Mouse (Mus musculus) embryo, embryonic 9.5 days (tissue): ENCODE results near the gene Hs6st3.

ENCODE experiments used
- DNase-seq: peaks from one replicate; pipeline ENCODE4 v3.0.0-alpha.2; 2017; ENCODE audit errors: extremely low spot score

Hs6st3 gene

GRCm38 (mm10) chr14:119797172-119797850, 659.2 kb downstream of the Hs6st3 start:
- DNase-seq: no peak

DNA sequence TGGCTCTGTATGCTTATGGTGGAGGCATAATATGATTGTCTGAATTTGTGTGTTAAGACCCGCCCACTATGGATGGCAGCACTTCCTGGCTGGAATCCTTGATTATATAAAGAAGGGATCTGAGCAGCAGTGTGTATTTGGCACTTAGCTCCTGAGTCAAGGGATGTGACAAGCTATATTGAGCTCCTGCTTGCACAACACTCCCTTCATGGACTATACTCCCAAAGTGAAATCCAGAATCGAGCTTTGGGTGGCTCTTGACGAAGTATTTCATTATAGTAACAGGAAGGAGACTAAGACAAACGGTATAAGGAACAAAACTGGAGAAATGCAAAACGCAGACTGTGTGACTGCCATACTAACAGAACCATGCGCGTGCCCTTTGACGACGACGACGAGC, 660.4 kb downstream of the Hs6st3 start:
- no peak for DNase-seq

DNA sequence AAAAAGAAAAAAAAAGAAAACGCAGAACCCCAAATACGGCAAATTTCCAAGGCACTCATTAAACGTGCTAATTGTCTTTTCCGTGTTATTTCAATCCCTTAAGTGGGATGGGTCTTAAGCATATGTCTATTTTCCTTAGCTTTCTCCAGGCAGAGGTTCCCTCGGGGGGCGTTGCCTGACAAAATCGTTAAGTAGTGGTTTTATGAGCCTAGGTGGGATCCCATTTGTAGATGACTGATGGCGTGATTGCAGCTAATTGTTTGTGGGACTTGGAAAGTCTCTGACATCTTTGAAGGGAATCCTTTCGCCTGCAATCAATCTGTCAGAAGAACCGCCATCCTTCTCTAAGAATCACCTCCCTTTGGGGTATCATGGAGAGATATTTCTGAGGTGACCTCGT, 662.7 kb downstream of the Hs6st3 start:
- no peak for DNase-seq

- no peak for DNase-seq
These were observed 675.8 kb downstream of the Hs6st3 start for GRCm38 (mm10) chr14:119813898-119814297.

DNA sequence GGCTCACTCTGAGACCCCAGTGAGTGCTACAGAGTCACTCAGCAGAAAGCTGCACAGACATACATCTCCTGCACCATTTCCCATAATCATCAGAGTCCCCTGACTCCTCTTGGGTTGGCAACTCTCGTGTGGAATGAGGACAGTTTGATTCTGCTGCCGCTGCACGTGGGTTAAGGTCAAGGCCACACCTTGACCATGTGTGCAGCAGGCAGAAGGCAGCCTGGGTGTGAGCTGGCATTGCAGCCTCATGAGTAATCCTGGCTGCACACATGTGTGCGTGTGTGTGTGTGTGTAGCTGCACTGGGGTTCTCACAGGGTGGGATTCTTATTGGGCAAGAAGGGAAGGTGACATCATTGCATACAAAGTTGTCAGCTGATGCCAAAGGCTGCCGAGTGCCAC, 677.5 kb downstream of the Hs6st3 start:
- DNase-seq: no peak

- DNase-seq: no peak
These were observed 682.4 kb downstream of the Hs6st3 start for GRCm38 (mm10) chr14:119820562-119820961.

- DNase-seq: no peak
These were observed 693.2 kb downstream of the Hs6st3 start for GRCm38 (mm10) chr14:119831165-119832011.

DNA sequence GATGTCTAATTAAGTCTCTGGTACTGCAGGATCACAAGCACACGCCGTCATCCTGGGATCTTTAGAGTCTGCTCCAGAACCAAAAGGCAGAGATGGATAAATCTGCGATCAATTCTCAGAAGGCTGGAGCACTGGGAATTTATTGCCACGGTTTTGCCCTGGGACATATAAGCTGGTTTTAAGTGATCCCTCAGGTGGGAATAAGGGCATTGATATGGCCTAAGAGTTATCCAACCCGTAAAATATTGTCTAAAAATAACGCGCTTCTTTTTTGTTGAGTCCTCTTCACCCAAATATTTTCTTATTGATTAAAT, 693.8 kb downstream of the Hs6st3 start:
- DNase-seq: no peak

DNA sequence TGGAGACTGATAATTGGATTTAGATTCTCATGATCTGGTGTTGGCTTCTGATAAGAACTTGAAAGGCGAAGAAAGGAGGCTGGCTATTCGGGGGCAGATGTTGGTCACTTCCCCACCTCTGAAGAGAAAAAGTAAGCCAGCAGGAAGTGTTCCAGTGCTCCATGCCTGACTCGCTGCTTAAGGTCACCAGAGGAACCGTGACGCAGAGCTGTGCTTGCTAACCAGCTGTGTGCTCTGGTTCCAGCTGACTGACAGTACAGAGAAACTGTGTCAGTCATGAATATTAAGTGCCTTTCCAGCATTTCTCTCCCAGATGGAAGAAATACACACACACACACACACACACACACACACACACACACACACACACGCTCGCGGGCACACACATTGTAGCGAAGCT, 694.8 kb downstream of the Hs6st3 start:
- DNase-seq: no peak

DNA sequence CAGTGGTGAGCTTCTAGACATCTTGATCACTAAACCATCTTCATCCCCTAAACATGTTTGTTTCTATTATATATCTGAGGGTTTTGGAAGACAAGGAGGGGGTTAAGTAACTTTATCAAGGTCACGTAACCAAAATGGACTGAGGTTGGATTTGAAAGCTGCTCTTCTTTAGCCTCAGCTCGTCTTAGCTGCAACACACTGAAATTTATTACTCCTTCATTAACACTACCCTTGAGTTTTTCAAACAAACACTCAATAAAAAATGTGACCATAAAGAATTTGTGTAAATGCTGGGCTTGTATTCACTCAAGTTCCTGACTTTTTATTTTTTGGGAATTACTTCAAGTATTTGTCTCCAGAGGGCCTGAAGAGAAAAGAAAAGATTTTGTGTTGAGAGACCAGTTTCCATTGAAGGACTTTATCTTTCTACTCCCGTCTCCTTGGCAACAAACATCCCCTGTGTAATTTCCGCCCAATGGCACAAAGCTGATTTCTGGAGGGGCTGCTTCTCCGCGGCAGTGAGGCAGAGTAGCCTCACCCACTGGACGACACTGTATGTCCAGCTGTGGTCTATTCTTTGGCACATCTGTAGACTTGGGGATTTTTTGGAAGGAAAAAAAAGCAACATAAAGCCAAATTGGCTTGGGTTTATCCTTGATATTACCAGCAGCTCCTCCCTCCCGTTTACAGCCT, 696.0 kb downstream of the Hs6st3 start:
- DNase-seq: no peak

GRCm38 (mm10) chr14:119836051-119836450, 697.9 kb downstream of the Hs6st3 start:
- DNase-seq: no peak

GRCm38 (mm10) chr14:119847540-119847939, 709.4 kb downstream of the Hs6st3 start:
- no peak for DNase-seq

DNA sequence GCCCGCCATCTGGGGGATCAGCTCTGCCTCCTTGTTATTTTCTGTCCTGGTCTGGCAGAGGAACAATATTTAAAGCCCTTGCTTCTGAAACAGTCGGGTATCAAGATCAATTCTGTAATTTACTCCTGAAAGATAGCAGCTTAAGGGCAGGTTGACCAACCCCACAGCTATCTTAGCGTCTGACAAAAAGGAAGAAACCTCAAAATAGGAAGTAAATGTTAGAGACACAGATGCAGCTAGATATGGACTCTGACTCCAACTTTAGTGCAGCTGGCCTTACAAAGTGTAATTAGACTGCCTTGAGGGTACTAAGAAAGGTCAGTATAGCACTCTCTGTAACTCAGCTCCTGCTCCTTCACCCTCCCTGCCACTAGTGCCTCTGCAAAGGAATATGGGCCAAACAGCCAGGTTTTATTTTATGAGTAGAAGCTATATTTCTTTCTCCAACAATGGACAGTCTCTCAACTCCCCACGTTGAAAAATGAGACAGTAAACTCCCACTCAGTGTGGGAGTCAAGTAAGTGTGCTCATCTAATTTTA, 710.7 kb downstream of the Hs6st3 start:
- no peak for DNase-seq

GRCm38 (mm10) chr14:119849338-119849737, 711.2 kb downstream of the Hs6st3 start:
- DNase-seq: no peak

DNA sequence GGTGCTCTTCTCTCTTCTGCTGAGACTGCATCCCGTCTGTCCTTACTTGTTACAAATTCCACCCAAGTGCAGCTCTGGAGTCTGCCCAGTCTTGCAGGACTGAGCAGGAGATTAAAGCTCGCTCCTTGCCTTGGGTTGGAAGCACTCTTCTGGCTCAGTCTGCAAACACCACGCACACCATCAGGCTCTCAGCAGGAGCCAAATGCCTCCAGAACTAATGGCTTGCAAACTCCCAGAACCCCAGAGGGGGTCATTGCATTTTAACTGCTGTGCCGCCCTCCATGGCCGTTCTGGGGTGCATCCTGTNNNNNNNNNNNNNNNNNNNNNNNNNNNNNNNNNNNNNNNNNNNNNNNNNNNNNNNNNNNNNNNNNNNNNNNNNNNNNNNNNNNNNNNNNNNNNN, 714.0 kb downstream of the Hs6st3 start:
- no peak for DNase-seq

DNA sequence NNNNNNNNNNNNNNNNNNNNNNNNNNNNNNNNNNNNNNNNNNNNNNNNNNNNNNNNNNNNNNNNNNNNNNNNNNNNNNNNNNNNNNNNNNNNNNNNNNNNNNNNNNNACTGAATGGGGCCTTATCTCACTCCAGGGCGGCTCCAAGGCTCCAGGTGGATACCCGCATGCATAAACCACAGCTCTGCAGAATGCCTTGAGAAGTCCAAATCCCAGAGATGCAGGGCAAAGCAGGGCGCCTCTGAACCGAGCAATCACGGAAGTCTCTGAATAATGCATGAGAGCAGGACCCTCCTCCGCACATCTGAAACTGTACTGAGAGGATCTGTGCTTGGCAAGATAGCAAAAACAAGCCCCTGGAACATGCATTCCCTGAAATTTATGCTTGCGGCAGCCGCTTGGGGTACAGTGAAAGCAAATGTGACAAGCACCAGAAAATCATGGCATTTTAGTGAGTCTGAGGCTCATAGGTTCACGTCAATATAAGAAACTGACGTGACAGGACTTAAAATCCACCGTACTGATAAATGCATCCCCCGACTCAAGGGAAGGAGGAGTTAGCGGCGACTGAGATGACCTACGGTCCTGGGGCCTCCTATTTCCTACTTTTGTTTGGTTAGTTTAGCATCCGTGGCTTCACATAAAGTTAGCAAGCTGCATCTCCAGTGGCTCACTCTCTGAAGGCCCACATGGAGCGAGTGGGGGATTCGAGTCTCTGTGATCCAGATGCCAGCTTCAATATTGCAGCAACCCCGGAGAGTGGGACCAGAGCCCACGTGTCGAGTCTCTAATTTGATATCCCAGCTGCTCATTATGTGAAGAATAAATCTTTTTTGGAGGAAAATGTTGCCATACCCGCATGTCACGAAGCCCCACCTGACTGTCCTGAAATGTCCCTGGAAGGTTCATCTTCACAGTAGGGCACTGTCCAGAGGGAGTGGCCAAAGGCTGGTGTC, 719.5 kb downstream of the Hs6st3 start:
- DNase-seq: no peak

DNA sequence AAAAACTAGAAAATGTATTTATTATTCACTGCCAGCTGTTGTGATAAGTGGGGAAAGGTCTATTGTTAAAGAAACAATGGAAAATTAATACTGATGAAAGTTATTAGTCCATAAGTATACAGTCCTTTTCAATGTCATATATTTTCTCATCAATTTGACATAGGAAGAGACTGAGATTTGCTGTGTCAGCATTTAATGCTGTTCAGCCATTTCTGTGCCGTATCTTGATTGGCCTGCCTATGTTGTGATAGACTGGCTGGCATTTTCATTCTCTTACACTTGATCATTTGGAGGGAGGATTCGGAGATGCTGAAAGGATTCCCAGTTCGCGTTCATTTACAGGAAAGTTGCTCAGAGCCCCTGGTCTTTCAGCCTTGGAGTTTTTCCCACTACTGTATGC, 735.5 kb downstream of the Hs6st3 start:
- no peak for DNase-seq

GRCm38 (mm10) chr14:119892922-119893321, 754.8 kb downstream of the Hs6st3 start:
- DNase-seq: no peak

DNA sequence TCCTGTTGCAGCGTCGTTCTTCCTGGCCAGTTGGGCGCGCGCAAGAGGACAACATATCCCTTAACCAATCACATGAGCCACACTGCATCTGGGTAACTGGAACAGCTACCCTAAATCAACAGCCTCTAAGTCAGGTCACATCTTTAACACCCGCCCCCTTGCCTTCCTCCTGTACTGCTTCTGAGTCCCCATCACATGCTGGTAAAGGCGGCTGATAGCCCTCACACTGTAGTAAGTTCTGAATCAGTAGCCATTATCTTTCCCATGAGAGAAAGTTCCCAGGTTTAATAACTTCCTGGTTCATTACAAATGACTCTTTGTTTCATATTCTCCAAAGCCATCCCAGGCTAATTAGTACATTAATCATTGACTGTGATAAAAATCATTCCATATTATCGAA, 757.0 kb downstream of the Hs6st3 start:
- DNase-seq: no peak

GRCm38 (mm10) chr14:119895765-119896465, 757.8 kb downstream of the Hs6st3 start:
- DNase-seq: peak; percentile 18

GRCm38 (mm10) chr14:119902486-119902885, 764.3 kb downstream of the Hs6st3 start:
- no peak for DNase-seq
